Mouse (Mus musculus): ENCODE data around the gene Cd101.

DNA sequence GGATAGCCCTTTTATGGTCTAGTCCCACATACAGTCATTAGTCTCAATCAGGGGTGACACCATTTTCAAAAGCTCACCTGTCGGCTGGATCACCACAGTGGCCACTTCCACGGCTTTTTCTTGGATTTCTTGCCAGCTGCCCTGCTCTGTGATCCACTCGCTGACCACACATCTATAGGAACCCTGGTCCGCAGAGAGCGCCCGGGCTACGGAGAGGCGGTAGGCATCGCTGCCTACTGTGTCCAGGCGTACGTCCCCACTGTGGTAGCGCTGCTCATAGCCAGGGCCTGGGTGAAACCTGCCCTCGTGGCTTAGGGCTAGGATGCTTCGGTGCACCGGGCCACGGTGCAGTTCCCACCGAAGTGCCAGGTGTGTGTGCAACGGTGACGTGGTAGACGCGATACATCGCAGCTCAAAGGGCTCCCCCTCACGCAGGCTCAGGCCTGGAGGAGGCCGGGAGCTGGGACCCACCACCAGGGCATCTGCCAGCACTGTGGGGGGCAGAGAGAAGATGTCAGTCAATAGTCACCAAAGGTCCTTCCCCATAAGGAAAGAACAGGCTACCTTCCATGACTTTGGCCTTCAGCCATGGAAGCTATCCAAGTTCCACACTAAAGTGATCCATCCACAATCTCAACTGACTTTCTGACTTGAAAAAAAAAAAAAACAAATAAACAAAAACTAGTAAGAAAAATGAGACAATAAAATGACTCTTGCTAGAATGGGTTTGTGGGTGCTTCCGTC, 47.8 kb upstream of the Cd101 start:
- no peak for TF ChIP-seq POLR2A (IDR thresholded peaks at IDR 0.05; ENCODE audit: borderline replicate concordance, control insufficient read depth, low read depth, low read length)
- TF ChIP-seq CTCF (IDR thresholded peaks at IDR 0.05; ENCODE audit: control insufficient read depth, insufficient read depth, low read length), result no peak

Data from bone marrow, adult 2 months (tissue).